In the genomic region with DNA sequence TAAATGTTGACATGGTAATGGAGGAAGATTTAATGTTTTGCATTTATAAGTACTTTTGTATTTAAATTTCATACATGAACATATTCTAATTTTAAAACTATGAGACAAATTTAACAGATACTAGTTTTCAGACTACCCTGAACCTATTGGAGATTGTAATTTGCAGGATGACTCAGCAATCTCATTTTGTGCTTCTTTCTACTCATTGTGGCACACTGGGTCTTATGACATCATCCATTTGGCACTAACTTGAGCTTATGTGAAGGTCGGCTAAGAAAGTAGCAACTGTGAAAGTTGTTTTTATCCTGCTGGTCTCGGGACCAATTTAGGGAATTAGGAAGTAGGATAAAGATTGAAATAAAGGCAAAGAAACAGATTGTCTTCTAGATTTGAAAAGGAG, we compare ENCODE assay signal across 12 mouse cellular contexts. TPM values are rescaled to one million over a fixed set of nuclear protein-coding genes. Genes with fewer than 3 reads are reported as not detected.
DNase-seq lines count a peak whose midpoint lies in the region; ATAC-seq and TF ChIP-seq lines count a peak whose summit lies in the region.
"Had no signal": no experiment of that assay in that cellular context is flagged by ENCODE, and none has a peak within 500 bp of the region (broad histone marks: within the 10 kb centered on the region; RNA-seq: fewer than 3 reads in every experiment).

No protein-coding gene starts in this region.

- no peak for TF ChIP-seq CTCF in brain, embryonic 14.5 days (IDR thresholded peaks at IDR 0.05; ENCODE audit: borderline replicate concordance, extremely low read depth, insufficient read depth, insufficient read length)

- TF ChIP-seq POLR2A in brain, embryonic 14.5 days (IDR thresholded peaks at IDR 0.05; ENCODE audit: borderline replicate concordance, extremely low read depth, insufficient read depth, insufficient read length, poor library complexity, severe bottlenecking) = no peak

- ATAC-seq in frontal cortex, adult (ENCODE audit: low TSS enrichment) = 0 out of 2 replicates have a peak, but pooled peaks have one; percentile 45

- no peak for DNase-seq in frontal cortex, postnatal 25 days (ENCODE audit: low spot score in 2 of 2)
- DNase-seq in lung, postnatal 25 days (ENCODE audit: low spot score) = peak; percentile 31
- no peak for DNase-seq in lung, postnatal 4 days
- DNase-seq in brain, embryonic 14.5 days (ENCODE audit: low read depth) = peak; percentile 69
- DNase-seq in spleen, postnatal 14 days (ENCODE audit: low spot score in 2 of 2) = no peak
- DNase-seq in thymus, postnatal 14 days = no peak
- DNase-seq in embryo, embryonic 10 days (ENCODE audit: low spot score) = no peak
- DNase-seq: adrenal gland, adult 8-10 months; cerebellum, postnatal 14 days; kidney, postnatal 4 days; liver, embryonic 13.5 days had no signal

RNA-seq across cellular contexts. Expression of gene Kmt2e, which starts 27.4 kb away (rescaled TPM):
- polyA plus RNA-seq in brain, embryonic 14.5 days (2012; rRNA removed) = 44.2 and 75.0 TPM in 2 replicates

Comparison
In these comparisons a context has a peak if more than half of its experiments do, and no peak if none do; other contexts are left out.
1. DNase-seq: peak in lung, postnatal 25 days (single experiment) and brain, embryonic 14.5 days (single experiment); none in frontal cortex, postnatal 25 days (0 of 2), lung, postnatal 4 days (0 of 2), spleen, postnatal 14 days (0 of 2), thymus, postnatal 14 days (single experiment) and embryo, embryonic 10 days (single experiment).